Mouse (Mus musculus) forelimb bud, embryonic 11.5 days (tissue): ENCODE results near the gene Fam107b.

Experiments used
- DNase-seq: peaks from one replicate; pipeline ENCODE4 v3.0.0-alpha.2; 2012; ENCODE audit warnings: low read depth, low spot score

Gene Fam107b

DNA sequence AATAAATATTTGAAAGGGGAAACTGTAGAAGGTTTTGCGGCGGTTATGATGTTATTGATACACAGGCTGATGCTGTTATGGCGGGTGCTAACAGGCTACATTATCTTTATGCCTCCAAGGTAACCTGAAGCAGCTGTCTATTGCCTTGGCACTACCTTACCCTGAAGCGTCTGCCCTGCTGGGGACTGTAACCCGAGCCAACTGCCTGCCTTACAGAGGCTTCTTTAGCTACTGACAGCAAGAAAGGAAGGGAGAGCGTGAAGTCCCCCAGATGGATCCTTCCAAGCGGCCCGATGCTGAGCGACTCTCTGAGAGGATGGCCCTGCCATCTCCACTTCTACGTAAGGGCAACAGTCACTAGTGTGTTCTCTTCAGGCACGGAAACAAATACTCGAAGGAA lies at the start of gene Fam107b:
Fam107b (plus strand) TSS at position 303 of the 400 bp plus-strand sequence.
- no peak for DNase-seq

- DNase-seq: no peak
Observed at GRCm38 (mm10) chr2:3522558-3522957, 47.7 kb upstream of the Fam107b start.

GRCm38 (mm10) chr2:3526288-3526687 lies 44.0 kb upstream of the Fam107b start:
- no peak for DNase-seq

DNA sequence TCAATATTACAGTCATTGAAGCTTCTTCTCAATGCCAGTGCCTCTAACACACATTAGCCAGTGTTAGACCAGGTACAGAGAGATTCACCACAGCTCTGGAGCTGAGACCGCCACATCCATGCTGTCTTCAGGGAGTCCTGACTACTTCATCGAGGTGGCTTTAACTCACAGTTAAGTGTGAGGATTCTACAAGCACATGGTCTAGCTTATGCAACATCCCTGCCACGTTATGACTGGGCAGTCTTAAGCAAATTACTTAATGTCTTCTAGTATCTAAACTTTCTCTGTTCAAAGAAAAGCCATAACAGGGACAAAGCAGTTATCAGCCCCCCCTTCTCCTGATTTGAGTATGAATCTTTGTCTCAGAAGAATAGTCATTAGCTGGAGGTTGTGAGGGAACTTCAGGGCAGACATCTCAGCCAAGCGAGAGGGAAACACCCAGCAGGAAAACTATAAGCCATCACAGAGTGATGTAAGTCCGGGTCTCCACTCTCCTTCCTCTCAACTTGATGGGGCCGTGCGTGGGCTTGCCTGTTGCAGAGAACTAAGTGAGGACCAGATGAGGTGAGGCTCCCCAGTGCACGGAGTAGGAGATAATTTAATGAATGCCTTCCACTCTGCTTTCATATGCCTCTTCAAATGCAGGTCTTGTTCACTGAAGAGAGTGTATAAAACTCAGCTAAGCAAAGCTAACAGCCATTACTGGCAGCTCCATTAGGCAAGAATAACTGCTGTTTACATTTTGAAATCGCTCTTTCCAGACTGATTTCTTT lies 28.8 kb upstream of the Fam107b start:
- no peak for DNase-seq

GRCm38 (mm10) chr2:3546055-3546454 lies 24.2 kb upstream of the Fam107b start:
- no peak for DNase-seq

GRCm38 (mm10) chr2:3546588-3546987 lies 23.7 kb upstream of the Fam107b start:
- DNase-seq: peak; percentile 67

GRCm38 (mm10) chr2:3570606-3571005 lies 318 bp downstream of the Fam107b start:
- no peak for DNase-seq

- no peak for DNase-seq
Observed at GRCm38 (mm10) chr2:3573883-3574282, 3.6 kb downstream of the Fam107b start.

DNA sequence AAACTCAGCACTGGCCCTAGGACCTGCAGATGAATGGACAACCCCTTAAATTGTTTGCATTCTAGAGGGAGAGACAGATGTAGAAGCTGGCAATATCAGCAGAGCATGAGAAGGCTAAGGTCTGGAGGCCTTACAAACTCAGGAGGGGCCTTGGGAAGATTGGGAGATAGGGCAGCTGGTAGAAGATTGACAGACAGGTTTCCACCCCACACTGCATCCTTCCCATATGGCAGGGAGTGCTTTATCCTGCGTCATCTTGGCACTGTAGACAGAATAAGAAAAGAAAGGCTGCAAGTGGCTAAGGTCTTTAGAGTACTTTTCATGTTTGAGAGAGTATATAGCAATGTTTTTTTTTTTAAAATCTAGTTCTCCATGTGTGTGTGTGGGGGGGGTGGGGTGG lies 4.9 kb downstream of the Fam107b start:
- DNase-seq: no peak

GRCm38 (mm10) chr2:3576346-3576745 lies 6.1 kb downstream of the Fam107b start:
- DNase-seq: no peak

DNA sequence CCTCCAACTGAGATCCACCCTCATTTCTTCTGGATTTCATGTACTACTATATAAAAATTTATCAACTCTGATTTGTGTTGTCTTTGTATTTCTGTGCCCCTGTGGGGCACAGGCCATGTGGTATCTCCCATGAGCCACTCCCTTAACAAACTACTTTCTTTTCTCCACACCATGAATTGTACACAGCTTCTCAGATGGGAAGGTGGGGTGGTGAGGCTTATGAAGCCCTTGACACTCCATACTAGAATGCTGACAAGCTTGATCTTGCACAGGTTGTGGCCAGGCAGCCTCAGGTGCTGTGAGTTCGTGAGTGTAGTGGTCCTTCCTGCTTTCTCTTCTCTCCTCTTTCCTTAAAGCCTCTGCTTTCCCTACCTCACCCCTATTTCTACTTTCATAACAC lies 6.9 kb downstream of the Fam107b start:
- no peak for DNase-seq

DNA sequence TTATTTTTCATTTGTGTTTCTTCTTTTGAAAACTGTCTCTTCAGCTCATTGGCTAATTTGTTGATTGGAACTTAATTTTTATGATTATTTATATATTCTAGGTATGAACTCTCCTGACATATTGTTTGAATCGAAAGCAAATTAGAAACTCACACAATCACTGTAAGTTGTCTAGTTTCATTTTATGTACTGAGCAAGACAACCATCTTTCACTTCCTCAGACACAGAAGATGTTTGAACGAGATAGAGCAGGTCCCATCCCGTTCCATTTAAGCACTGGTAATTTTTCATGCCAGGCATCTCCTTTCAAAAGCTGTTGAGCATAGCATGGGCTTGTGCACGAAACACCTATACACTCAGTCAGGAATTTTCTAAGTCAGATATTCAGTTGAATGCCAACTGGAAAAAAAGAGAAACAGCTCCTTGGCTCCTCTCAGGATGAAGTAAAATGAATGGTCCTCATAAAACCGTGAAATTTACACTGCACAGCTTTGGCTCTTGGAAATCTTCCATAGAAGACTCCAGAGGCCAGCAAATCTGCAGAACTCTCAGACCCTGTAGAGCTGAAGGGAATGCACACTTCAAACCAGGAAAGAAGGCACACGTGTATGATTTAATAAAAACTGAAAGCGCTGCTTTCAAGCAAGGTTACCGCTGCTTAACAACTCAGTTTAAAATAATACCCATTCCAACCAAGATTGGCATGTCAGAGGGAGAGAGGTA lies 8.1 kb downstream of the Fam107b start:
- no peak for DNase-seq

- DNase-seq: no peak
Observed at GRCm38 (mm10) chr2:3579316-3579902, 9.1 kb downstream of the Fam107b start.

GRCm38 (mm10) chr2:3582830-3583229 lies 12.5 kb downstream of the Fam107b start:
- no peak for DNase-seq

DNA sequence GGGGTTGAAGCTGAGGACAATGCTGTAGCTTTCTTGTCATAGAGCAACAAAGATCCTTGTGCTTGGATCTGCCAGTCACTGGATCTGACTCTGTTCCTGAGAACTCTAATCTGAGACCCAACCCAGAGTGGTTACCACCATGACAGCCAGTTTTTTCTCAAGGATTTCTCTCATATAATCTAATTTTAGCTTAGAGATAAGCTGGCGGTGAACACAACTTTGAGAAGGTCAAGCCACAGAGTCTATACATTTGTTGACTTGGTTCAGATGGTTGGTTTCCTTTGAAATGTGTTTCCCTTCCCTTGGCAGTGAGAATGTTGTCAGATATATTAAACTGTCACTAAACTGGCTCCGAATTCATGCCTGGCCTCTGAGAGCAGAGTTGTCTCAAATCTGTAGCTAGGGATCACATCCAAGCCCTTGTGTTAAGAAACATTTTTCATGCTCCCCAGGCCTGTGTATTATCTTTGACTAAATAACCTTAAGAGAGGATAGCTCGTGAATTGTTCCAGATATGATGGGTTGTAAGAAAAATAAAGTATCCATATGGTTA lies 15.0 kb downstream of the Fam107b start:
- no peak for DNase-seq

GRCm38 (mm10) chr2:3590086-3590915 lies 20.0 kb downstream of the Fam107b start:
- no peak for DNase-seq

- no peak for DNase-seq
Observed at GRCm38 (mm10) chr2:3590916-3591197, 20.6 kb downstream of the Fam107b start.

DNA sequence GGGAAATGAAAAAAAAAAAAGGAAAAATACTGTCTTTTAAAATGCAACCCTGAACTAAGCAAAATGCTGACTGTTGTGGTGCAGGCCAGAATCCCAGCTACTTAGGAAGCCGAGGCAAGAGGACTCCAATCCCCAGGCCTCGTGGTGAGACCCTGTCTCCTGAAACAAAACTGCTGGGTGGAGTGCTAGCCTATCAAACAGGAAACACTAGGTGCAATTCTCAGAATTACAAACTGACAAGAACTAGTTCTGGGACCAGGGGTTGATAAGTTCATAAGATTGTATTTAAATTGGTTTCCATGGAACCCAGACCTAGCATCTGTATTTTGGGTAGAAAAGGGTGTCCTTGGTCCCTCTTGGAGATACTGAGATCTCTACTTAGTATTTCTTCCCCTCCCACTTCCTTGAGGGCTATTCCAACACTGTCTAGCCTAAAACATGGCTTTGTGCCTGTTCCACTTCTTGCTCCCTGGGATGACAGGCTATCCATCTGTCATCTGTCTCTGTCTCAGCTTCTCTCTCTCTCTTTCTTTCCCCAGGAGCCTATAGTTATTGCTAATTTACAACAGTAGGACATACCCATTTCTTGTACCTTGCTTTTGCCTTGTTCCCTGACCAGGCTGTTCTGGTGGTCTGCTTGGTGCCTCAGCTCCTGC lies 24.5 kb downstream of the Fam107b start:
- no peak for DNase-seq

- DNase-seq: no peak
Observed at GRCm38 (mm10) chr2:3600421-3600820, 30.1 kb downstream of the Fam107b start.

DNA sequence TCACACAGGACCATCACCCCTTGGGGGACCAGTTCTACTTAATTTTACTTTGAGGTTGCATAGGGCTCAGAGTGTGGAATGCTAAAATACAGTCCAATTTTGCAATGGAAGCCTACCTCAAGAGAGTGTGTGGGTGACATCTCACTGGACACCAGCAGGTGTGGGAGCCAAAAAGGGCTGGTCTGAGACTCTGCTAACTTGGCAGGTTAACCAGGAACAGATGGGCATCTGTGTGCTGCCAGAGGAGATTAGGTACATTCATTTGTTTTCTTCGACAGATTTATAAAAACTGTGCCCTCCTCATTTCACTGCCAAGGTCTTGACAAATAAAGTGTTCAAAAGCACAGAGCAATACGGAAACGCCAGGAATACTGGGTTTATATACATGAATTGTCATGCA lies 32.3 kb downstream of the Fam107b start:
- no peak for DNase-seq

DNA sequence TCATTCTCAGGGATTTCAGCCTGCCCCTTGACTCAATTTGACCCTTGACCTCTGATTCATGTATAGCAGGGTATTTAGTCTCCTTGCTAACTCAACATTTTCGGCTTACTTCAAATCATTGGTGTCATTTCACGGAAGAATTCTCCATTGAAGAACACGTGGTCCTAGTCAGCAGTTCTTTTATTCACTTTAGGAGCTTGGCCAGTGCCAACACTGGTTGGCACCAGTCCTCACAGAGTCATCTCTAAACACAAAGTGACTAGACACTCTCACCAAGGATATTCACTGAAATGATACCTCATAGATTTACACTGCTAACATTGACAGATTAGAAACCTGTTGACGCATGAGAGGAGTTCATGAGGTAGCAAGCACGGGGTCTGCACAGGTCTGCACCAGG lies 32.9 kb downstream of the Fam107b start:
- DNase-seq: no peak
